Mouse (Mus musculus): ENCODE measurements around the gene Elfn1. TPM values are rescaled to one million over a fixed set of nuclear protein-coding genes. Genes with fewer than 3 reads are reported as not detected.

Gene Elfn1
- polyA plus RNA-seq, 1 experiment from 2014 or later: 3.3 TPM

- Histone ChIP-seq H3K36me3 (no peaks in the 10 kb centered on the region), H3K9ac (no peak overlapping the region), H3K4me1 (replicated peaks) (peaks cover 2% of the 10 kb centered on the region; the same call in 1 of the 2 replicates), H3K27me3 (peaks cover 3% of the 10 kb centered on the region; the same call in 1 of the 2 replicates), H3K27ac (replicated peaks) (no peak overlapping the region), H3K9me3 (peaks cover 5% of the 10 kb centered on the region; the same call in 1 of the 2 replicates), H3K4me2 (no peak overlapping the region), H3K4me3 (no peak overlapping the region)
- ATAC-seq (ENCODE audit: low read depth): no peak
- 65% methylated on average over 11 of the region's 11 CpGs for WGBS
Measured at GRCm38 (mm10) chr5:139921666-139922065, 13.9 kb downstream of the Elfn1 start.

- 90% methylated on average over 8 of the region's 8 CpGs for WGBS
- H3K4me3 ChIP-seq: no peak overlapping the region
- no peak overlapping the region for H3K9ac ChIP-seq
- peaks cover 5% of the 10 kb centered on the region; the same call in 1 of the 2 replicates for H3K9me3 ChIP-seq
- H3K27ac ChIP-seq (replicated peaks): no peak overlapping the region
- peaks cover 9% of the 10 kb centered on the region; the same call in 1 of the 2 replicates for H3K4me1 ChIP-seq (replicated peaks)
- no peak for ATAC-seq (ENCODE audit: low read depth)
- no peak overlapping the region for H3K4me2 ChIP-seq
- no peaks in the 10 kb centered on the region for H3K27me3 ChIP-seq
- H3K36me3 ChIP-seq: no peaks in the 10 kb centered on the region
Measured at GRCm38 (mm10) chr5:139923867-139924266, 16.1 kb downstream of the Elfn1 start.

GRCm38 (mm10) chr5:139930102-139930501 is 22.4 kb downstream of the Elfn1 start:
- Histone ChIP-seq H3K9me3 (no peaks in the 10 kb centered on the region), H3K4me1 (replicated peaks) (peaks cover 42% of the 10 kb centered on the region), H3K27ac (replicated peaks) (no peak overlapping the region), H3K4me2 (no peak overlapping the region), H3K36me3 (no peaks in the 10 kb centered on the region), H3K27me3 (peaks cover 8% of the 10 kb centered on the region; the same call in 1 of the 2 replicates), H3K4me3 (no peak overlapping the region), H3K9ac (no peak overlapping the region)
- WGBS: 24% methylated on average over 12 of the region's 12 CpGs
- ATAC-seq (ENCODE audit: low read depth): no peak

GRCm38 (mm10) chr5:139930927-139931351 is 23.2 kb downstream of the Elfn1 start:
- H3K9ac ChIP-seq: no peak overlapping the region
- WGBS: 2% methylated on average over 12 of the region's 12 CpGs
- peak overlapping the region; percentile 23 for H3K4me2 ChIP-seq
- no peak overlapping the region for H3K4me3 ChIP-seq
- no peak for ATAC-seq (ENCODE audit: low read depth)
- no peak overlapping the region for H3K27ac ChIP-seq (replicated peaks)
- no peaks in the 10 kb centered on the region for H3K9me3 ChIP-seq
- H3K36me3 ChIP-seq: no peaks in the 10 kb centered on the region
- peaks cover 8% of the 10 kb centered on the region; the same call in 1 of the 2 replicates for H3K27me3 ChIP-seq
- H3K4me1 ChIP-seq (replicated peaks): peaks cover 42% of the 10 kb centered on the region

GRCm38 (mm10) chr5:139931947-139932540 is 24.3 kb downstream of the Elfn1 start:
- H3K9me3 ChIP-seq: no peaks in the 10 kb centered on the region
- H3K27ac ChIP-seq (replicated peaks): peak overlapping the region; percentile 56
- H3K4me1 ChIP-seq (replicated peaks): peaks cover 36% of the 10 kb centered on the region
- peaks cover 8% of the 10 kb centered on the region; the same call in 1 of the 2 replicates for H3K27me3 ChIP-seq
- 21% methylated on average over 15 of the region's 15 CpGs for WGBS
- H3K9ac ChIP-seq: peak overlapping the region; percentile 43; the same call in 1 of the 2 replicates
- H3K36me3 ChIP-seq: no peaks in the 10 kb centered on the region
- ATAC-seq (ENCODE audit: low read depth): peak; percentile 75
- H3K4me3 ChIP-seq: no peak overlapping the region
- peak overlapping the region; percentile 20 for H3K4me2 ChIP-seq

- peak; percentile 69 for ATAC-seq (ENCODE audit: low read depth)
- Histone ChIP-seq H3K36me3 (no peaks in the 10 kb centered on the region), H3K4me3 (no peak overlapping the region), H3K9me3 (no peaks in the 10 kb centered on the region), H3K4me2 (peak overlapping the region; percentile 20; the same call in 1 of the 2 replicates), H3K27me3 (peaks cover 8% of the 10 kb centered on the region; the same call in 1 of the 2 replicates), H3K4me1 (replicated peaks) (peaks cover 33% of the 10 kb centered on the region), H3K27ac (replicated peaks) (peak overlapping the region; percentile 56), H3K9ac (peak overlapping the region; percentile 43)
- 36% methylated on average over 13 of the region's 13 CpGs for WGBS
Measured at GRCm38 (mm10) chr5:139932595-139933271, 25.0 kb downstream of the Elfn1 start.

GRCm38 (mm10) chr5:139933476-139933875 is 25.7 kb downstream of the Elfn1 start:
- Histone ChIP-seq H3K9ac (no peak overlapping the region; the same call in 1 of the 2 replicates), H3K9me3 (no peaks in the 10 kb centered on the region), H3K36me3 (no peaks in the 10 kb centered on the region), H3K4me1 (replicated peaks) (peaks cover 33% of the 10 kb centered on the region), H3K4me3 (no peak overlapping the region), H3K4me2 (no peak overlapping the region), H3K27ac (replicated peaks) (no peak overlapping the region), H3K27me3 (peaks cover 8% of the 10 kb centered on the region; the same call in 1 of the 2 replicates)
- WGBS: 46% methylated on average over 7 of the region's 7 CpGs
- ATAC-seq (ENCODE audit: low read depth): no peak

GRCm38 (mm10) chr5:139936431-139936830 is 28.7 kb downstream of the Elfn1 start:
- H3K4me3 ChIP-seq: no peak overlapping the region
- H3K4me1 ChIP-seq (replicated peaks): peaks cover 17% of the 10 kb centered on the region
- 80% methylated on average over 13 of the region's 13 CpGs for WGBS
- no peak overlapping the region for H3K9ac ChIP-seq
- no peak overlapping the region for H3K27ac ChIP-seq (replicated peaks)
- no peak for ATAC-seq (ENCODE audit: low read depth)
- peaks cover 8% of the 10 kb centered on the region; the same call in 1 of the 2 replicates for H3K27me3 ChIP-seq
- no peaks in the 10 kb centered on the region for H3K36me3 ChIP-seq
- no peak overlapping the region for H3K4me2 ChIP-seq
- H3K9me3 ChIP-seq: peaks cover 10% of the 10 kb centered on the region; the same call in 1 of the 2 replicates

GRCm38 (mm10) chr5:139944697-139945096 is 37.0 kb downstream of the Elfn1 start:
- Histone ChIP-seq H3K9me3 (peaks cover 7% of the 10 kb centered on the region; the same call in 1 of the 2 replicates), H3K27me3 (no peaks in the 10 kb centered on the region), H3K4me1 (replicated peaks) (peaks cover 27% of the 10 kb centered on the region), H3K9ac (no peak overlapping the region), H3K36me3 (no peaks in the 10 kb centered on the region), H3K27ac (replicated peaks) (no peak overlapping the region), H3K4me3 (no peak overlapping the region), H3K4me2 (no peak overlapping the region)
- WGBS: 19% methylated on average over 7 of the region's 7 CpGs
- no peak; the same call in 1 of the 2 replicates for ATAC-seq (ENCODE audit: low read depth)

GRCm38 (mm10) chr5:139945715-139946364 is 38.1 kb downstream of the Elfn1 start:
- H3K4me3 ChIP-seq: no peak overlapping the region
- no peak overlapping the region for H3K4me2 ChIP-seq
- peaks cover 36% of the 10 kb centered on the region for H3K4me1 ChIP-seq (replicated peaks)
- H3K27ac ChIP-seq (replicated peaks): no peak overlapping the region
- no peak overlapping the region for H3K9ac ChIP-seq
- 76% methylated on average over 12 of the region's 12 CpGs for WGBS
- no peak for ATAC-seq (ENCODE audit: low read depth)
- H3K36me3 ChIP-seq: no peaks in the 10 kb centered on the region
- H3K27me3 ChIP-seq: no peaks in the 10 kb centered on the region
- no peaks in the 10 kb centered on the region for H3K9me3 ChIP-seq

GRCm38 (mm10) chr5:139947446-139947845 is 39.7 kb downstream of the Elfn1 start:
- Histone ChIP-seq H3K27ac (replicated peaks) (no peak overlapping the region), H3K4me2 (no peak overlapping the region), H3K4me1 (replicated peaks) (peaks cover 41% of the 10 kb centered on the region), H3K4me3 (no peak overlapping the region), H3K36me3 (no peaks in the 10 kb centered on the region), H3K9me3 (no peaks in the 10 kb centered on the region), H3K9ac (no peak overlapping the region), H3K27me3 (no peaks in the 10 kb centered on the region)
- no peak for ATAC-seq (ENCODE audit: low read depth)
- 92% methylated on average over 5 of the region's 5 CpGs for WGBS

GRCm38 (mm10) chr5:139948552-139948951 is 40.8 kb downstream of the Elfn1 start:
- ATAC-seq (ENCODE audit: low read depth): no peak
- WGBS: 74% methylated on average over 4 of the region's 4 CpGs
- no peaks in the 10 kb centered on the region for H3K27me3 ChIP-seq
- no peak overlapping the region for H3K27ac ChIP-seq (replicated peaks)
- no peak overlapping the region for H3K4me2 ChIP-seq
- no peaks in the 10 kb centered on the region for H3K9me3 ChIP-seq
- no peak overlapping the region for H3K4me3 ChIP-seq
- peaks cover 41% of the 10 kb centered on the region for H3K4me1 ChIP-seq (replicated peaks)
- no peak overlapping the region for H3K9ac ChIP-seq
- no peaks in the 10 kb centered on the region for H3K36me3 ChIP-seq
